Mouse (Mus musculus) G1E (cell line): Measurements from ENCODE around the gene 9430015G10Rik.

ENCODE experiments used
- GATA2 ChIP-seq: IDR thresholded peaks from 2 replicates; pipeline ENCODE4 v1.6.1; 2012; ENCODE audit warnings: low read depth, low read length, inconsistent platforms, borderline replicate concordance
- TAL1 ChIP-seq: conservative IDR thresholded peaks from 2 replicates; pipeline ENCODE4 v1.6.1; 2012; ENCODE audit warnings: low read depth, low read length, inconsistent platforms, mixed read lengths

GRCm38 (mm10) chr4:156126841-156127240, 17.1 kb downstream of the 9430015G10Rik start:
- TF ChIP-seq TAL1, result no peak
- TF ChIP-seq GATA2, result no peak
